Mouse (Mus musculus) right cerebral cortex, postnatal 4 days (tissue): ENCODE measurements at regions not wholly inside any gene's neighbourhood (a gene's known extent, or its start where the extent isn't known, plus 50 kb on each side); places are given as distances from the start of the nearest gene placed in this dataset.
A peak's percentile ranks its signal among the peaks of the same experiment; 100 is the strongest.

ENCODE experiments used
- DNase-seq: peaks from one replicate; pipeline ENCODE4 v3.0.0-alpha.2; 2022

GRCm38 (mm10) chr2:17844662-17845446 is 113.6 kb upstream of the Nebl start:
- no peak for DNase-seq

GRCm38 (mm10) chr2:17841963-17842362 is 110.7 kb upstream of the Nebl start:
- DNase-seq, result peak; percentile 53

- DNase-seq, result no peak
These were observed 110.3 kb upstream of the Nebl start for GRCm38 (mm10) chr2:17841546-17841945.

GRCm38 (mm10) chr2:17840941-17841498 is 109.8 kb upstream of the Nebl start:
- DNase-seq, result no peak

- DNase-seq, result no peak
These were observed 108.4 kb upstream of the Nebl start for GRCm38 (mm10) chr2:17839649-17840048.

GRCm38 (mm10) chr2:17838859-17839581 is 107.8 kb upstream of the Nebl start:
- peak; percentile 35 for DNase-seq

GRCm38 (mm10) chr2:17838381-17838680 is 107.1 kb upstream of the Nebl start:
- no peak for DNase-seq

- no peak for DNase-seq
These were observed 106.5 kb upstream of the Nebl start for GRCm38 (mm10) chr2:17837541-17838380.

GRCm38 (mm10) chr2:17832726-17833125 is 101.5 kb upstream of the Nebl start:
- DNase-seq, result no peak

GRCm38 (mm10) chr2:17830216-17830615 is 99.0 kb upstream of the Nebl start:
- no peak for DNase-seq

GRCm38 (mm10) chr2:17825271-17825670 is 94.0 kb upstream of the Nebl start:
- DNase-seq, result no peak

- no peak for DNase-seq
These were observed 92.9 kb upstream of the Nebl start for GRCm38 (mm10) chr2:17824176-17824575.

GRCm38 (mm10) chr2:17822621-17823006 is 91.3 kb upstream of the Nebl start:
- no peak for DNase-seq

- no peak for DNase-seq
These were observed 90.8 kb upstream of the Nebl start for GRCm38 (mm10) chr2:17821878-17822620.

GRCm38 (mm10) chr2:17811943-17812670 is 80.8 kb upstream of the Nebl start:
- DNase-seq, result no peak
